Mouse (Mus musculus): ENCODE measurements at regions not wholly inside any gene's neighbourhood (a gene's known extent, or its start where the extent isn't known, plus 50 kb on each side); places are given as distances from the start of the nearest gene placed in this dataset.
A peak's percentile ranks its signal among the peaks of the same experiment; 100 is the strongest.

GRCm38 (mm10) chr13:117088629-117089028 lies 63.3 kb upstream of the Parp8 start:
- 66% methylated on average over 3 of the region's 3 CpGs for WGBS
- Histone ChIP-seq H3K4me3 (no peak overlapping the region), H3K9ac (no peak overlapping the region), H3K36me3 (no peaks in the 10 kb centered on the region), H3K27ac (ENCODE audit: poor library complexity, severe bottlenecking) (no peak overlapping the region), H3K4me2 (no peak overlapping the region), H3K9me3 (replicated peaks) (no peaks in the 10 kb centered on the region), H3K27me3 (replicated peaks) (no peaks in the 10 kb centered on the region), H3K4me1 (replicated peaks) (no peaks in the 10 kb centered on the region)
- ATAC-seq (ENCODE audit: insufficient number of reproducible peaks, low FRiP score): no peak

- no peaks in the 10 kb centered on the region for H3K36me3 ChIP-seq
- no peaks in the 10 kb centered on the region for H3K9me3 ChIP-seq (replicated peaks)
- ATAC-seq (ENCODE audit: insufficient number of reproducible peaks, low FRiP score): 0 out of 2 replicates have a peak, but pooled peaks have one; percentile 36
- H3K4me3 ChIP-seq: no peak overlapping the region
- no peak overlapping the region for H3K27ac ChIP-seq (ENCODE audit: poor library complexity, severe bottlenecking)
- H3K4me1 ChIP-seq (replicated peaks): no peaks in the 10 kb centered on the region
- no peak overlapping the region for H3K9ac ChIP-seq
- H3K4me2 ChIP-seq: no peak overlapping the region
- H3K27me3 ChIP-seq (replicated peaks): no peaks in the 10 kb centered on the region
- WGBS: 65% methylated on average over 4 of the region's 4 CpGs
These were observed 57.4 kb upstream of the Parp8 start for GRCm38 (mm10) chr13:117082758-117083157.

- 61% methylated on average over 1 of the region's 1 CpGs for WGBS
- no peaks in the 10 kb centered on the region for H3K9me3 ChIP-seq (replicated peaks)
- no peak overlapping the region for H3K9ac ChIP-seq
- H3K27me3 ChIP-seq (replicated peaks): no peaks in the 10 kb centered on the region
- no peaks in the 10 kb centered on the region for H3K4me1 ChIP-seq (replicated peaks)
- H3K4me2 ChIP-seq: no peak overlapping the region
- no peak for ATAC-seq (ENCODE audit: insufficient number of reproducible peaks, low FRiP score)
- H3K4me3 ChIP-seq: no peak overlapping the region
- no peak overlapping the region for H3K27ac ChIP-seq (ENCODE audit: poor library complexity, severe bottlenecking)
- H3K36me3 ChIP-seq: no peaks in the 10 kb centered on the region
These were observed 54.0 kb upstream of the Parp8 start for GRCm38 (mm10) chr13:117079316-117079715.
